Mouse (Mus musculus): ENCODE results near the gene Slc17a7.

GRCm38 (mm10) chr7:45139904-45140723 is 23.6 kb upstream of the Slc17a7 start:
- TF ChIP-seq CTCF (IDR thresholded peaks at IDR 0.05) (no peak), EP300 (IDR thresholded peaks at IDR 0.05) (no peak)
